Mouse (Mus musculus) CD4-positive naive resting alpha-beta T cell, adult 76 days (primary cell): ENCODE measurements around the gene Gstcd. TPM values are rescaled to one million over a fixed set of nuclear protein-coding genes. Genes with fewer than 3 reads are reported as not detected.

Source experiments
- total RNA-seq: library from RNA; stranded (reverse); gene quantifications from one replicate; pipeline ENCODE4 v1.2.4, GENCODE M21; 2023

Gene Gstcd
- total RNA-seq = 18.8 TPM

DNA sequence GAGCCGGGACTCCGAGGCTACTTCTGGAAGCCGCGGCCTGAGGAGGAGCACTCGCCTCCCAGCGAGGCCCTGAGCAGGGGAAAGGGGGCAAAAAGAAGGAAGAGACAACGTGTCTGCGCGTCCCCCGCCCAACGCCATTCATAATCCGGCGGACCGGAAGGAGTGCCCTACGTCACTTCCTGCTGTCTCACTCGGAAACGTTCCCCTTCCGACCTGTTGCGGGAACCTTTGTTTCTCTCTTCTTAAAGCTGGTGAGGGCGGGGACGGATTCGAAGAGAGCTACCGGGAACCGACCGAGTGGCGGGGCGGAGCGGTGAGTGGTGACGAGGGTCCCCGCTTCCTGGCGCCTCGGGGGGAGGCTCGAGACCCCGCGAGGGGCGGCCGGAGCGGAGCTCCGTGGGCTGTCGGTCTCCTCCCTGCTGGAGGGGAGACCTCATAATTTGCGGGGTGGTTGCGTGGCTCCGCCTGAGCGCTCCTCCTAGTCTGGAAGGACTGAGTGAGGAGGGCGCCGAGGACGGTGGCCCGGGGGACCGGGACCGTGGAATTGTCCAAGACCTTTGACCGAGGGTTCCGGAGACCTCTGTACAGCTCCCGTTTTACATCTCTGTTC lies at the start of gene Gstcd, which contains the start of gene Ints12:
Gene Gstcd, minus strand, starts transcription at position 370 of the 610 bp plus-strand sequence.
Gene Ints12, plus strand, starts transcription at position 177 of the 610 bp plus-strand sequence.

DNA sequence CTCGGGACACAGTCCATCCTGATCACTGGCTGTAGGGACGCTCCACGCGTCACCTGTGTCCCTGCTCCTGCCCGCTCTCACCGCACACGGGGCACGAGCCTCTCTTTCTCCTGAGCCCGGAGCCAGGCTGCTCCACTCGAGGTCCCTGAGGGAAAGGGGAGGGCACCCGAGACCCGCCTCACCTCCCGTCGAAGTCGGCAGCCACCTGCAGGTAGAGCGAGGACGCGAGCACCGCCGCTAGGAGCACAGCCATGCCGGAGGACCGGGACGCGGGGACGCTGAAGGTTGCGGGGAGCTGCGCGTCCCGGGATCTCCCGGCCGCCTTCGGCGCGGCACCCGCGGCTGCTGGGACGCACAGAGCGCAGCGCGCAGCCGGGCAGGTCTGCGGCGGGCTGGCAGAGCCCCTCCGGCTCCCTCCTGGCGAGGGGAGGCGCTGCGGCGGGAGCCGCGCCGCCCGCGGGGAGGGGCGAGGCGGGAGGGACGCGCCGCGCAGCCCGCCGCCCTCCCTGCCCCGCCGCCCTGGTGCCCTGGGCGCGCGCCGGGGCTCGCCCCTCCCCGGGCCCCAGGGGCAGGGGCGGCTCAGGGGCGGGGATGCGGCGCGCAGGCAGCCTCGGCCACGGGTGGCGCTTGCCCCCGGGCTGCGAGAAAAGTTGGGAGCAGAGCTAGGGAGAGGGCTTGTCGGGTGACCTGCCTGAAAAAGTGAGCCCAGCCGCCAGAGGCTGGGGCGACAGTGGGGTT lies 141.9 kb downstream of the Gstcd start, which contains the start of gene Npnt:
Gene Npnt, minus strand, starts transcription at position 501 of the 738 bp plus-strand sequence.

Other genes starting within 250 kb of the Gstcd start
- 0.18 TPM for gene Npnt, start 141.7 kb downstream of the Gstcd start, total RNA-seq
- 20.2 TPM for gene Ints12, start 193 bp downstream of the Gstcd start, total RNA-seq
- not detected for gene Arhgef38, start 142.9 kb upstream of the Gstcd start, total RNA-seq
- gene Ppa2, start 218.1 kb upstream of the Gstcd start, total RNA-seq = 23.8 TPM